Mouse (Mus musculus) MEL (cell line): ENCODE results near the gene Arhgef39.

Experiments
- CTCF ChIP-seq, 3 experiments: IDR thresholded peaks in 2 of 3; conservative IDR thresholded peaks in 1 of 3; 2 replicates each; pipeline ENCODE4 v1.5.1; 2011 to 2012; ENCODE audit warnings: low read length in 3 of 3, low read depth in 2 of 3, mild to moderate bottlenecking in 2 of 3, improper control_type of control experiment in 1 of 3, inconsistent platforms in 1 of 3, mixed read lengths in 1 of 3, moderate library complexity in 1 of 3; ENCODE audit not compliant: control insufficient read depth in 1 of 3, insufficient read depth in 1 of 3, poor library complexity in 1 of 3, severe bottlenecking in 1 of 3
- E2F4 ChIP-seq: IDR thresholded peaks from 2 replicates; pipeline ENCODE4 v1.6.1; 2011; ENCODE audit warnings: low read depth, low read length, improper control_type of control experiment, borderline replicate concordance
- ELF1 ChIP-seq: IDR thresholded peaks from 2 replicates; pipeline ENCODE4 v1.6.1; 2014; ENCODE audit warnings: low read depth, mild to moderate bottlenecking, inconsistent platforms, low read length, improper control_type of control experiment, moderate library complexity
- EP300 ChIP-seq, 2 experiments: IDR thresholded peaks; 2 replicates each; pipeline ENCODE4 v1.6.1; 2011; ENCODE audit warnings: improper control_type of control experiment in 2 of 2, low read length in 2 of 2, low read depth in 1 of 2, mild to moderate bottlenecking in 1 of 2
- MAFK ChIP-seq: IDR thresholded peaks from 2 replicates; pipeline ENCODE4 v1.6.1; 2011; ENCODE audit warnings: low read depth, mild to moderate bottlenecking, low read length, improper control_type of control experiment, borderline replicate concordance
- MEF2A ChIP-seq: IDR thresholded peaks from 2 replicates; pipeline ENCODE4 v1.6.1; 2014; ENCODE audit warnings: low read depth, mild to moderate bottlenecking, inconsistent platforms, low read length, improper control_type of control experiment; ENCODE audit not compliant: poor library complexity, insufficient replicate concordance, severe bottlenecking; ENCODE audit errors: extremely low read depth
- POLR2A ChIP-seq, 2 experiments: IDR thresholded peaks; 2 replicates each; pipeline ENCODE4 v1.6.1; 2011 to 2012; ENCODE audit warnings: low read length in 2 of 2, mild to moderate bottlenecking in 2 of 2, control low read depth in 1 of 2, improper control_type of control experiment in 1 of 2, low read depth in 1 of 2, moderate library complexity in 1 of 2; ENCODE audit not compliant: control insufficient read depth in 1 of 2, insufficient read depth in 1 of 2, poor library complexity in 1 of 2
- RCOR1 ChIP-seq: IDR thresholded peaks from 2 replicates; pipeline ENCODE4 v1.6.1; 2012; ENCODE audit warnings: low read depth, mild to moderate bottlenecking, inconsistent platforms, low read length, improper control_type of control experiment
- ZC3H11A ChIP-seq: IDR thresholded peaks from 2 replicates; pipeline ENCODE4 v1.6.1; 2012; ENCODE audit warnings: low read depth, mild to moderate bottlenecking, inconsistent platforms, low read length, improper control_type of control experiment

GRCm38 (mm10) chr4:43519956-43520355, 20.5 kb upstream of the Arhgef39 start:
- TF ChIP-seq ZC3H11A (no peak), POLR2A (IDR thresholded peaks at IDR 0.05; ENCODE audit: control insufficient read depth in 1 of 2, insufficient read depth in 1 of 2, low read depth in 1 of 2, low read length in 2 of 2, poor library complexity in 1 of 2) (no peak), CTCF (IDR thresholded peaks at IDR 0.05 in 2 of 3, conservative IDR thresholded peaks at IDR 0.05 in 1 of 3; ENCODE audit: control insufficient read depth in 1 of 3, insufficient read depth in 1 of 3, low read depth in 2 of 3, low read length in 3 of 3, poor library complexity in 1 of 3, severe bottlenecking in 1 of 3) (no peak), ELF1 (no peak), EP300 (IDR thresholded peaks at IDR 0.05; ENCODE audit: low read depth in 1 of 2, low read length in 2 of 2) (no peak), E2F4 (no peak), MEF2A (no peak), RCOR1 (no peak), MAFK (no peak)
